Mouse (Mus musculus): Measurements from ENCODE around the gene Gbf1. TPM values are rescaled to one million over a fixed set of nuclear protein-coding genes. Genes with fewer than 3 reads are reported as not detected.

Gene Gbf1
- total and polyA plus RNA-seq, 3 experiments, result 39.9 to 49.3 (median 40.0) TPM

- Histone ChIP-seq H3K9ac (ENCODE audit: low read depth, low read length) (no peak overlapping the region), H3K27me3 (ENCODE audit: control insufficient read depth, insufficient read depth, low read length) (0 out of 2 replicates have a peak, but pooled peaks cover 2% of the 10 kb centered on the region), H3K79me2 (replicated peaks; ENCODE audit: control insufficient read depth, insufficient read depth, low read length) (no peaks in the 10 kb centered on the region), H3K4me1 (ENCODE audit: control insufficient read depth, insufficient read depth, low read length) (no peaks in the 10 kb centered on the region), H3K27ac (no peak overlapping the region), H3K36me3 (ENCODE audit: control insufficient read depth, insufficient read depth, low read length) (no peaks in the 10 kb centered on the region), H3K4me3 (no peak overlapping the region)
- no peak for TF ChIP-seq CTCF (IDR thresholded peaks at IDR 0.05)
- TF ChIP-seq EP300 (IDR thresholded peaks at IDR 0.05; ENCODE audit: insufficient read depth, low read depth, low read length), result no peak
- TF ChIP-seq POLR2A (IDR thresholded peaks at IDR 0.05; ENCODE audit: insufficient read depth, low read depth, low read length), result no peak
- no peak for DNase-seq
- intact Hi-C loops (cut with DNase I), result no loop called here
- 53% methylated on average over 12 of the region's 12 CpGs for WGBS
Observed at GRCm38 (mm10) chr19:46290535-46291105, 138.3 kb downstream of the Gbf1 start.

GRCm38 (mm10) chr19:46296938-46297337 lies 144.6 kb downstream of the Gbf1 start:
- H3K27ac ChIP-seq, result no peak overlapping the region
- no peaks in the 10 kb centered on the region for H3K4me1 ChIP-seq (ENCODE audit: control insufficient read depth, insufficient read depth, low read length)
- TF ChIP-seq EP300 (IDR thresholded peaks at IDR 0.05; ENCODE audit: insufficient read depth, low read depth, low read length), result no peak
- TF ChIP-seq POLR2A (IDR thresholded peaks at IDR 0.05; ENCODE audit: insufficient read depth, low read depth, low read length), result no peak
- no peak for TF ChIP-seq CTCF (IDR thresholded peaks at IDR 0.05)
- intact Hi-C loops (cut with DNase I), result no loop called here
- H3K4me3 ChIP-seq, result no peak overlapping the region
- no peaks in the 10 kb centered on the region for H3K36me3 ChIP-seq (ENCODE audit: control insufficient read depth, insufficient read depth, low read length)
- no peak overlapping the region for H3K9ac ChIP-seq (ENCODE audit: low read depth, low read length)
- no peaks in the 10 kb centered on the region for H3K79me2 ChIP-seq (replicated peaks; ENCODE audit: control insufficient read depth, insufficient read depth, low read length)
- no peak for DNase-seq
- H3K27me3 ChIP-seq (ENCODE audit: control insufficient read depth, insufficient read depth, low read length), result 0 out of 2 replicates have a peak, but pooled peaks cover 2% of the 10 kb centered on the region
- WGBS, result 54% methylated on average over 4 of the region's 4 CpGs

GRCm38 (mm10) chr19:46300294-46301045 lies 148.2 kb downstream of the Gbf1 start:
- H3K36me3 ChIP-seq (ENCODE audit: control insufficient read depth, insufficient read depth, low read length), result no peaks in the 10 kb centered on the region
- TF ChIP-seq EP300 (IDR thresholded peaks at IDR 0.05; ENCODE audit: insufficient read depth, low read depth, low read length) (no peak), CTCF (IDR thresholded peaks at IDR 0.05) (no peak), POLR2A (IDR thresholded peaks at IDR 0.05; ENCODE audit: insufficient read depth, low read depth, low read length) (no peak)
- DNase-seq, result peak in 1 of 2 experiments; percentile 8
- intact Hi-C loops (cut with DNase I), result loop anchor here (10.0 kb wide), 1 partner anchor 144 kb away; no protein-coding TSS in a partner anchor
- no peaks in the 10 kb centered on the region for H3K79me2 ChIP-seq (replicated peaks; ENCODE audit: control insufficient read depth, insufficient read depth, low read length)
- no peaks in the 10 kb centered on the region; the same call in 1 of the 2 replicates for H3K4me1 ChIP-seq (ENCODE audit: control insufficient read depth, insufficient read depth, low read length)
- no peak overlapping the region for H3K27ac ChIP-seq
- no peak overlapping the region for H3K9ac ChIP-seq (ENCODE audit: low read depth, low read length)
- no peak overlapping the region for H3K4me3 ChIP-seq
- 37% methylated on average over 8 of the region's 8 CpGs for WGBS
- H3K27me3 ChIP-seq (ENCODE audit: control insufficient read depth, insufficient read depth, low read length), result no peaks in the 10 kb centered on the region

- no peak overlapping the region for H3K4me3 ChIP-seq
- H3K4me1 ChIP-seq (ENCODE audit: control insufficient read depth, insufficient read depth, low read length), result no peaks in the 10 kb centered on the region; the same call in 1 of the 2 replicates
- 89% methylated on average over 4 of the region's 4 CpGs for WGBS
- no peak overlapping the region for H3K9ac ChIP-seq (ENCODE audit: low read depth, low read length)
- TF ChIP-seq POLR2A (IDR thresholded peaks at IDR 0.05; ENCODE audit: insufficient read depth, low read depth, low read length) (no peak), CTCF (IDR thresholded peaks at IDR 0.05) (no peak), EP300 (IDR thresholded peaks at IDR 0.05; ENCODE audit: insufficient read depth, low read depth, low read length) (no peak)
- intact Hi-C loops (cut with DNase I), result loop anchor here (10.0 kb wide), 1 partner anchor 142 kb away; no protein-coding TSS in a partner anchor
- H3K79me2 ChIP-seq (replicated peaks; ENCODE audit: control insufficient read depth, insufficient read depth, low read length), result no peaks in the 10 kb centered on the region
- DNase-seq, result peak in 1 of 2 experiments; percentile 10
- no peaks in the 10 kb centered on the region for H3K27me3 ChIP-seq (ENCODE audit: control insufficient read depth, insufficient read depth, low read length)
- no peak overlapping the region for H3K27ac ChIP-seq
- H3K36me3 ChIP-seq (ENCODE audit: control insufficient read depth, insufficient read depth, low read length), result no peaks in the 10 kb centered on the region
Observed at GRCm38 (mm10) chr19:46302551-46302950, 150.2 kb downstream of the Gbf1 start.

- Histone ChIP-seq H3K9ac (ENCODE audit: low read depth, low read length) (no peak overlapping the region), H3K27ac (peak overlapping the region; percentile 96), H3K27me3 (ENCODE audit: control insufficient read depth, insufficient read depth, low read length) (no peaks in the 10 kb centered on the region), H3K4me3 (peak overlapping the region; percentile 95), H3K36me3 (ENCODE audit: control insufficient read depth, insufficient read depth, low read length) (no peaks in the 10 kb centered on the region), H3K4me1 (ENCODE audit: control insufficient read depth, insufficient read depth, low read length) (no peaks in the 10 kb centered on the region; the same call in 1 of the 2 replicates), H3K79me2 (replicated peaks; ENCODE audit: control insufficient read depth, insufficient read depth, low read length) (no peaks in the 10 kb centered on the region)
- TF ChIP-seq POLR2A (IDR thresholded peaks at IDR 0.05; ENCODE audit: insufficient read depth, low read depth, low read length) (no peak), EP300 (IDR thresholded peaks at IDR 0.05; ENCODE audit: insufficient read depth, low read depth, low read length) (no peak), CTCF (IDR thresholded peaks at IDR 0.05) (no peak)
- 47% methylated on average over 18 of the region's 18 CpGs for WGBS
- peak in 1 of 2 experiments; percentile 17 for DNase-seq
- intact Hi-C loops (cut with DNase I), result loop anchor here (1.0 to 10.0 kb wide), 3 partner anchors 25 to 141 kb away; partner anchors contain the start of gene Fbxl15
Observed at GRCm38 (mm10) chr19:46303251-46304215, 151.2 kb downstream of the Gbf1 start.
